ENCODE assay signal across 9 mouse cellular contexts in genomic region chr12:55438611-55439137, GRCm38 (mm10). TPM values are rescaled to one million over a fixed set of nuclear protein-coding genes. Genes with fewer than 3 reads are reported as not detected.
DNase-seq lines count a peak whose midpoint lies in the region; ATAC-seq lines count a peak whose summit lies in the region.
"Had no signal": no experiment of that assay in that cellular context is flagged by ENCODE, and none has a peak within 500 bp of the region (broad histone marks: within the 10 kb centered on the region; RNA-seq: fewer than 3 reads in every experiment).

No protein-coding gene starts in this region.

- 13% methylated on average over 11 of the region's 11 CpGs for WGBS in heart, embryonic 13.5 days
- 3% methylated on average over 11 of the region's 11 CpGs for WGBS in hindbrain, embryonic 13.5 days

- peak overlapping the region; percentile 54 for H3K4me2 ChIP-seq in heart, embryonic 13.5 days
- peak overlapping the region; percentile 28 for H3K4me2 ChIP-seq in hindbrain, embryonic 13.5 days

- peak overlapping the region; percentile 62 for H3K9ac ChIP-seq in heart, embryonic 13.5 days
- H3K9ac ChIP-seq in hindbrain, embryonic 13.5 days = peak overlapping the region; percentile 57

- peak overlapping the region; percentile 33 for H3K27ac ChIP-seq in heart, embryonic 13.5 days (replicated peaks)
- H3K27ac ChIP-seq in hindbrain, embryonic 13.5 days = peak overlapping the region; percentile 31

- H3K27me3 ChIP-seq in heart, embryonic 13.5 days (replicated peaks) = no peaks in the 10 kb centered on the region
- H3K27me3 ChIP-seq in hindbrain, embryonic 13.5 days = no peaks in the 10 kb centered on the region
- H3K27me3 ChIP-seq: Patski had no signal

- no peak for ATAC-seq in heart, embryonic 13.5 days (ENCODE audit: extremely low read depth, insufficient number of reproducible peaks, low FRiP score, low TSS enrichment)
- ATAC-seq in hindbrain, embryonic 13.5 days (ENCODE audit: low FRiP score) = peak; percentile 59
- ATAC-seq: Patski had no signal

- 0 out of 2 replicates have a peak overlapping the region, but pooled peaks have one; percentile 3 for H3K4me3 ChIP-seq in heart, embryonic 13.5 days
- no peak overlapping the region for H3K4me3 ChIP-seq in hindbrain, embryonic 13.5 days

- peaks cover 48% of the 10 kb centered on the region for H3K4me1 ChIP-seq in heart, embryonic 13.5 days
- peaks cover 29% of the 10 kb centered on the region for H3K4me1 ChIP-seq in hindbrain, embryonic 13.5 days (replicated peaks)

- H3K36me3 ChIP-seq in heart, embryonic 13.5 days = no peaks in the 10 kb centered on the region
- no peaks in the 10 kb centered on the region for H3K36me3 ChIP-seq in hindbrain, embryonic 13.5 days

- no peaks in the 10 kb centered on the region for H3K9me3 ChIP-seq in heart, embryonic 13.5 days
- no peaks in the 10 kb centered on the region for H3K9me3 ChIP-seq in hindbrain, embryonic 13.5 days

- no peak for DNase-seq in heart, adult 8-10 months (ENCODE audit: low spot score)
- DNase-seq in brain, adult 2 months (ENCODE audit: low read depth, low spot score) = peak; percentile 26
- peak; percentile 36 for DNase-seq in neural tube, embryonic 10.5 days (ENCODE audit: extremely low spot score, low spot score)
- DNase-seq in adrenal gland, adult 18-20 months (ENCODE audit: low spot score in 2 of 2) = no peak
- DNase-seq in urinary bladder, postnatal 36 days (ENCODE audit: low spot score in 2 of 2) = no peak
- DNase-seq in kidney, postnatal 36 days = no peak

RNA-seq across cellular contexts. Expression of gene Nfkbia, which starts 53.8 kb away (rescaled TPM):
- 47.0 and 56.0 TPM in 2 replicates for polyA plus RNA-seq in heart, embryonic 13.5 days (2015; fragmentation: Nextera tagmentation; extraction: Ambion mirVana)
- total RNA-seq in heart, adult 8-10 months (2022) = 10 to 100 TPM; 27.4 to 65.8 (median 39.3) TPM
- polyA plus RNA-seq in hindbrain, embryonic 13.5 days (2015; fragmentation: Nextera tagmentation; extraction: Ambion mirVana) = 55.3 and 60.7 TPM in 2 replicates
- total RNA-seq in adrenal gland, adult 18-20 months (2021) = 100 to 1,000 TPM in 1 of 2 experiments, 10 to 100 TPM in 1; 72.4 to 107 TPM

RNA-seq across cellular contexts. Expression of gene Psma6, which starts 54.7 kb away (rescaled TPM):
- polyA plus RNA-seq in heart, embryonic 13.5 days (2015; fragmentation: Nextera tagmentation; extraction: Ambion mirVana) = 321 and 343 TPM in 2 replicates
- total RNA-seq in heart, adult 8-10 months (2022) = 100 to 1,000 TPM; 149 to 159 (median 156) TPM
- 444 and 450 TPM in 2 replicates for polyA plus RNA-seq in hindbrain, embryonic 13.5 days (2015; fragmentation: Nextera tagmentation; extraction: Ambion mirVana)
- 100 to 1,000 TPM; 230 to 239 TPM for total RNA-seq in adrenal gland, adult 18-20 months (2021)

Comparison
In these comparisons a context has a peak if more than half of its experiments do, and no peak if none do; other contexts are left out.
1. DNase-seq: peak in brain, adult 2 months (single experiment) and neural tube, embryonic 10.5 days (single experiment); none in heart, adult 8-10 months (single experiment), adrenal gland, adult 18-20 months (0 of 2), urinary bladder, postnatal 36 days (0 of 2) and kidney, postnatal 36 days (0 of 2).